Mouse (Mus musculus): ENCODE measurements around the gene Olfr1423.
"Not testable (repeated sequence)": the region's sequence is repeated elsewhere in the genome, so short reads cannot be mapped to it uniquely, and the experiment has no call there.

The Olfr1423 gene

GRCm38 (mm10) chr19:12006361-12006947 is 34.7 kb downstream of the Olfr1423 start:
- DNase-seq = peak; percentile 68 to 72

GRCm38 (mm10) chr19:12005376-12006360 is 35.4 kb downstream of the Olfr1423 start:
- DNase-seq = peak; percentile 94 to 96

- peak; percentile 19 to 35 for DNase-seq
These were observed 36.7 kb downstream of the Olfr1423 start for GRCm38 (mm10) chr19:12004216-12005008.

GRCm38 (mm10) chr19:12003568-12003967 is 37.5 kb downstream of the Olfr1423 start:
- DNase-seq = no peak

- no peak for DNase-seq
These were observed 38.3 kb downstream of the Olfr1423 start for GRCm38 (mm10) chr19:12002791-12003190.

GRCm38 (mm10) chr19:12002125-12002524 is 39.0 kb downstream of the Olfr1423 start:
- DNase-seq = peak; percentile 70 to 81

- no peak for DNase-seq
These were observed 39.4 kb downstream of the Olfr1423 start for GRCm38 (mm10) chr19:12001686-12002085.

- DNase-seq = no peak
These were observed 45.2 kb downstream of the Olfr1423 start for GRCm38 (mm10) chr19:11995722-11996448.

GRCm38 (mm10) chr19:11994703-11995431 is 46.2 kb downstream of the Olfr1423 start:
- no peak for DNase-seq

- peak; percentile 21 to 35 for DNase-seq
These were observed 48.6 kb downstream of the Olfr1423 start for GRCm38 (mm10) chr19:11992441-11993029.

- no peak for DNase-seq
These were observed 49.1 kb downstream of the Olfr1423 start for GRCm38 (mm10) chr19:11992034-11992433.

GRCm38 (mm10) chr19:11989334-11989733 is 51.8 kb downstream of the Olfr1423 start:
- no peak for DNase-seq

GRCm38 (mm10) chr19:11987841-11988240 is 53.3 kb downstream of the Olfr1423 start:
- no peak for DNase-seq

- not testable (repeated sequence) for DNase-seq
These were observed 56.5 kb downstream of the Olfr1423 start for GRCm38 (mm10) chr19:11984614-11985013.

Data from cerebellum, postnatal 10 days (tissue).